Mouse (Mus musculus): ENCODE results near the gene Naa80. TPM values are rescaled to one million over a fixed set of nuclear protein-coding genes. Genes with fewer than 3 reads are reported as not detected.

The Naa80 gene
- polyA plus RNA-seq, 1 experiment from 2014 or later, result 19.9 TPM

DNA sequence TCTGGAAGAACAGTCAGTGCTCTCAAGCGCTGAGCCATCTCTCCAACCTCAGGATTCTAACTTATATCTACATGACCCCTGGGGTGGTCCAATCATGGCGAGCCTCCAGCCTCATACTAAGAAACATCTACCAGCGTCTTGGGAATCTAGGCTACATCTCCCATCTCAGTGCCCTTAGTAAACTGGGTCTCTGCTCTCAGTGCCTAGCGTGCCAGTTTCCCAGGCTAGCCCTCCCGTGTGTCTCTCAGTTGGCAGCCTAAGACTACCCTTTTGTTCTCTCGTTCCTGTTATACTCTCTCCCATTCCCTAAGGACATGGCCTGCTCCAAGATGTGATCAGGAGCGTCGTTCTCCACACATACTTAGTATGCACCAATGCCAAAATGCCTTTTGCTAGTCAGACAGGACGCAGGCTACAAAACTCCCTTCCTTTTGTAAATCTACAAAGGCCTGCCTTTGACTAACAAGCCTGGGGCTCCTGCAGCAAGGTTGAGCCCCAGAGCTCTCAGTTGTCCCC, 52.7 kb downstream of the Naa80 start:
- H3K4me1 ChIP-seq (ENCODE audit: control insufficient read depth, insufficient read depth, low read length), result peaks cover 66% of the 10 kb centered on the region
- no peaks in the 10 kb centered on the region for H3K27me3 ChIP-seq (ENCODE audit: control insufficient read depth, insufficient read depth, low read length)
- no peaks in the 10 kb centered on the region for H3K9me3 ChIP-seq (ENCODE audit: control insufficient read depth, low read depth, low read length)
- WGBS, result 75% methylated on average over 9 of the region's 9 CpGs
- H3K27ac ChIP-seq (ENCODE audit: low read length), result peak overlapping the region; percentile 83
- peaks cover 3% of the 10 kb centered on the region; the same call in 1 of the 2 replicates for H3K36me3 ChIP-seq (ENCODE audit: control insufficient read depth, insufficient read depth, low read length)
- no peak for ATAC-seq (ENCODE audit: insufficient number of reproducible peaks, insufficient read depth, low FRiP score, low read depth)
- no peak overlapping the region for H3K4me3 ChIP-seq (ENCODE audit: low read depth, low read length)
- H3K4me2 ChIP-seq (replicated peaks; ENCODE audit: low read depth, low read length), result no peak overlapping the region
- H3K9ac ChIP-seq (replicated peaks; ENCODE audit: low read depth, low read length), result no peak overlapping the region

DNA sequence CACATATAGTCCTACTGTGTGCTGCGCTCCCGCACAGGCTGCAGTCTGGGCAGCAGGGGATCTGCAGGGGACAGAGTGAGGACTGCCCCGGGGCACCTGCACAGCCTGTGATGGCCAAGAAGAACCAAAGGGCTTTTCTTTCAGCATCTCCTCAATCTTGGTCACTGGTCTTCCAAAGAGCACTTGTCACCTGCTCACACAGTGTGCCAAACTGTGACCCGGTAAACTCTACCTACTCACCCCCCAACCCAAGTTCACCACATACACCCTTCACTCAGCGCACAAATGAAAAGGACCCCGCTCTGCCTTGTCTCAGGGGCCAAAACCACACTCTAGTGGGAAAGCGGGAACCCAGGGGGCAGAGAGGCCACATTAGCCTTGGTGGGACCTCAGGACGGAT, 53.2 kb downstream of the Naa80 start:
- WGBS, result 90% methylated on average over 8 of the region's 8 CpGs
- Histone ChIP-seq H3K27me3 (ENCODE audit: control insufficient read depth, insufficient read depth, low read length) (no peaks in the 10 kb centered on the region), H3K4me2 (replicated peaks; ENCODE audit: low read depth, low read length) (no peak overlapping the region), H3K36me3 (ENCODE audit: control insufficient read depth, insufficient read depth, low read length) (peaks cover 3% of the 10 kb centered on the region; the same call in 1 of the 2 replicates), H3K27ac (ENCODE audit: low read length) (peak overlapping the region; percentile 83; the same call in 1 of the 2 replicates), H3K9me3 (ENCODE audit: control insufficient read depth, low read depth, low read length) (no peaks in the 10 kb centered on the region), H3K4me3 (ENCODE audit: low read depth, low read length) (no peak overlapping the region), H3K4me1 (ENCODE audit: control insufficient read depth, insufficient read depth, low read length) (peaks cover 64% of the 10 kb centered on the region), H3K9ac (replicated peaks; ENCODE audit: low read depth, low read length) (no peak overlapping the region; the same call in 1 of the 2 replicates)
- no peak for ATAC-seq (ENCODE audit: insufficient number of reproducible peaks, insufficient read depth, low FRiP score, low read depth)

DNA sequence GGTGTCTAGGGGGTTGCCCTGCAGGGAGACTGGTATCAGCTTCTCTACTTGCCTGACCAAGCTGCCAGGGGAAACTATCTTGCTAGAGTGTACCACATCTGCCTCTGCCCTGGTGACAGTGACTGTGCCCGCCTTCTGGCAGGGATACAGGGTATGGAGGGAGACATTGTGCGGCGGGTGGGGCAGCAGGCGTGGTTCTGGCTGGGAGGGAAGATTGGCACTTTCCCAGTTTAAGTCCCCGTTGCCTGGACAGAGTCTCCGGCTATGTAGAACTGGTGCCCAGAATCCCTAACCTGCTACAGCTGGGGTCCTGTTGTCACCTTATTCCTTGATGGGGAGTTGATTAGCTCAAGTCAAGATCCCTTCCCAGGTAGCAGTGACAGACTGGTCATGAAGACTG, 53.8 kb downstream of the Naa80 start:
- Histone ChIP-seq H3K27ac (ENCODE audit: low read length) (peak overlapping the region; percentile 95; the same call in 1 of the 2 replicates), H3K4me2 (replicated peaks; ENCODE audit: low read depth, low read length) (peak overlapping the region; percentile 95), H3K4me3 (ENCODE audit: low read depth, low read length) (peak overlapping the region; percentile 85), H3K9ac (replicated peaks; ENCODE audit: low read depth, low read length) (peak overlapping the region; percentile 89), H3K4me1 (ENCODE audit: control insufficient read depth, insufficient read depth, low read length) (peaks cover 59% of the 10 kb centered on the region), H3K27me3 (ENCODE audit: control insufficient read depth, insufficient read depth, low read length) (no peaks in the 10 kb centered on the region), H3K9me3 (ENCODE audit: control insufficient read depth, low read depth, low read length) (no peaks in the 10 kb centered on the region), H3K36me3 (ENCODE audit: control insufficient read depth, insufficient read depth, low read length) (peaks cover 3% of the 10 kb centered on the region; the same call in 1 of the 2 replicates)
- whole genome bisulfite sequencing, result 80% methylated on average over 6 of the region's 6 CpGs
- ATAC-seq (ENCODE audit: insufficient number of reproducible peaks, insufficient read depth, low FRiP score, low read depth), result no peak

DNA sequence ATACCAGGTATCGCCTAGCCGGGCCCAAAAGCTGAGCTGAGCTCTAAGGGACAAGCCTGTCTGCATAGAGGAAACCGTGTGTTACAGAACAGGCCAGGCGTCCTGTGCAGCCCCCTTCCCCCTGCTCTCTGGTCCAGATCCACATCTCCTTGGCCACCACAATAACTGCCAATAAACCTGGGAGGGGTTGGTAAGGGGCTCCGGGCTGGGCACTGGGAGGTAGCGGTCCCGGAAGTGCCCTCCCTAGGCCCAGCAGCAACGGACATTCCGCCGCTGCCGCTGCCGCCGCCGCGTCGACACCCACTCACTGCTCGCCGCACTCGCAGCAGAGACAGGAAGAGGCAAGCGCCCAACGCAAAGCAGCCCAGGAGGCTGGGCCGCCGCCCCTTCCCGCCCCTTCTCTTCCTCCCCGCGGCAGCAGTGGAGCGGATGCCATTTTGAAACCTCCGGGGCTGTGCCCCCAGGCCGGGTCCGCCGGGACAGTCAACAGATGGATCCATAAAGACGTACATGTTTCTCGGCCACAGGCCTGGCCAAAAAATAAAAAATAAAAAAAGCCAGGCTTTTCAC, 54.5 kb downstream of the Naa80 start:
- Histone ChIP-seq H3K4me3 (ENCODE audit: low read depth, low read length) (peak overlapping the region; percentile 85), H3K27ac (ENCODE audit: low read length) (peak overlapping the region; percentile 95), H3K9ac (replicated peaks; ENCODE audit: low read depth, low read length) (peak overlapping the region; percentile 89), H3K36me3 (ENCODE audit: control insufficient read depth, insufficient read depth, low read length) (peaks cover 3% of the 10 kb centered on the region; the same call in 1 of the 2 replicates), H3K9me3 (ENCODE audit: control insufficient read depth, low read depth, low read length) (no peaks in the 10 kb centered on the region), H3K4me1 (ENCODE audit: control insufficient read depth, insufficient read depth, low read length) (peaks cover 52% of the 10 kb centered on the region), H3K27me3 (ENCODE audit: control insufficient read depth, insufficient read depth, low read length) (no peaks in the 10 kb centered on the region), H3K4me2 (replicated peaks; ENCODE audit: low read depth, low read length) (peak overlapping the region; percentile 95)
- under 1% methylated on average over 32 of the region's 33 CpGs for WGBS
- peak; percentile 35; the same call in 1 of the 2 replicates for ATAC-seq (ENCODE audit: insufficient number of reproducible peaks, insufficient read depth, low FRiP score, low read depth)

Other genes with a start within 250 kb of the Naa80 start
- 12.4 and 12.9 TPM in 2 replicates for gene Hemk1, start 240.5 kb upstream of the Naa80 start, polyA plus RNA-seq (2014; fragmentation: Nextera tagmentation; extraction: Ambion mirVana)
- gene 6430571L13Rik, start 238.3 kb upstream of the Naa80 start, polyA plus RNA-seq (2014; fragmentation: Nextera tagmentation; extraction: Ambion mirVana), result 0.13 and 0.19 TPM in 2 replicates
- 0.43 and 0.70 TPM in 2 replicates for gene Cacna2d2, start 179.3 kb upstream of the Naa80 start, polyA plus RNA-seq (2014; fragmentation: Nextera tagmentation; extraction: Ambion mirVana)
- 45.9 and 46.6 TPM in 2 replicates for gene Tmem115, start 44.9 kb upstream of the Naa80 start, polyA plus RNA-seq (2014; fragmentation: Nextera tagmentation; extraction: Ambion mirVana)
- 23.8 and 29.2 TPM in 2 replicates for gene Cyb561d2, start 36.7 kb upstream of the Naa80 start, polyA plus RNA-seq (2014; fragmentation: Nextera tagmentation; extraction: Ambion mirVana)
- 44.7 and 46.0 TPM in 2 replicates for gene Nprl2, start 36.7 kb upstream of the Naa80 start, polyA plus RNA-seq (2014; fragmentation: Nextera tagmentation; extraction: Ambion mirVana)
- 0.52 and 0.74 TPM in 2 replicates for gene Zmynd10, start 31.6 kb upstream of the Naa80 start, polyA plus RNA-seq (2014; fragmentation: Nextera tagmentation; extraction: Ambion mirVana)
- 53.6 and 54.1 TPM in 2 replicates for gene Rassf1, start 27.3 kb upstream of the Naa80 start, polyA plus RNA-seq (2014; fragmentation: Nextera tagmentation; extraction: Ambion mirVana)
- 36.2 and 40.3 TPM in 2 replicates for gene Tusc2, start 15.6 kb upstream of the Naa80 start, polyA plus RNA-seq (2014; fragmentation: Nextera tagmentation; extraction: Ambion mirVana)
- 119 and 127 TPM in 2 replicates for gene Hyal2, start 10.9 kb upstream of the Naa80 start, polyA plus RNA-seq (2014; fragmentation: Nextera tagmentation; extraction: Ambion mirVana)
- 10.3 and 12.1 TPM in 2 replicates for gene Hyal1, start 2.0 kb upstream of the Naa80 start, polyA plus RNA-seq (2014; fragmentation: Nextera tagmentation; extraction: Ambion mirVana)
- 1.0 and 1.4 TPM in 2 replicates for gene Hyal3, start 1.9 kb downstream of the Naa80 start, polyA plus RNA-seq (2014; fragmentation: Nextera tagmentation; extraction: Ambion mirVana)
- 54.0 and 61.1 TPM in 2 replicates for gene Ifrd2, start 8.8 kb downstream of the Naa80 start, polyA plus RNA-seq (2014; fragmentation: Nextera tagmentation; extraction: Ambion mirVana)
- gene Sema3b, start 30.3 kb downstream of the Naa80 start, polyA plus RNA-seq (2014; fragmentation: Nextera tagmentation; extraction: Ambion mirVana), result 6.1 and 7.9 TPM in 2 replicates
- 359 TPM in 2 replicates for gene Gnai2, start 56.5 kb downstream of the Naa80 start, polyA plus RNA-seq (2014; fragmentation: Nextera tagmentation; extraction: Ambion mirVana)
- 3.7 and 7.1 TPM in 2 replicates for gene Slc38a3, start 90.6 kb downstream of the Naa80 start, polyA plus RNA-seq (2014; fragmentation: Nextera tagmentation; extraction: Ambion mirVana)
- gene Gnat1, start 100.8 kb downstream of the Naa80 start, polyA plus RNA-seq (2014; fragmentation: Nextera tagmentation; extraction: Ambion mirVana), result 1.8 and 2.4 TPM in 2 replicates
- gene Sema3f, start 131.6 kb downstream of the Naa80 start, polyA plus RNA-seq (2014; fragmentation: Nextera tagmentation; extraction: Ambion mirVana), result 30.2 and 33.2 TPM in 2 replicates
- 204 and 205 TPM in 2 replicates for gene Rbm5, start 192.1 kb downstream of the Naa80 start, polyA plus RNA-seq (2014; fragmentation: Nextera tagmentation; extraction: Ambion mirVana)